Mouse (Mus musculus) brain, adult 2 months (tissue): ENCODE data around the gene Smg8.
A peak's percentile ranks its signal among the peaks of the same experiment; 100 is the strongest.
"Not testable (repeated sequence)": the region's sequence is repeated elsewhere in the genome, so short reads cannot be mapped to it uniquely, and the experiment has no call there.

Source experiments
- DNase-seq: peaks from one replicate; pipeline ENCODE4 v3.0.0; 2011; ENCODE audit warnings: low read depth, low spot score

The Smg8 gene

DNA sequence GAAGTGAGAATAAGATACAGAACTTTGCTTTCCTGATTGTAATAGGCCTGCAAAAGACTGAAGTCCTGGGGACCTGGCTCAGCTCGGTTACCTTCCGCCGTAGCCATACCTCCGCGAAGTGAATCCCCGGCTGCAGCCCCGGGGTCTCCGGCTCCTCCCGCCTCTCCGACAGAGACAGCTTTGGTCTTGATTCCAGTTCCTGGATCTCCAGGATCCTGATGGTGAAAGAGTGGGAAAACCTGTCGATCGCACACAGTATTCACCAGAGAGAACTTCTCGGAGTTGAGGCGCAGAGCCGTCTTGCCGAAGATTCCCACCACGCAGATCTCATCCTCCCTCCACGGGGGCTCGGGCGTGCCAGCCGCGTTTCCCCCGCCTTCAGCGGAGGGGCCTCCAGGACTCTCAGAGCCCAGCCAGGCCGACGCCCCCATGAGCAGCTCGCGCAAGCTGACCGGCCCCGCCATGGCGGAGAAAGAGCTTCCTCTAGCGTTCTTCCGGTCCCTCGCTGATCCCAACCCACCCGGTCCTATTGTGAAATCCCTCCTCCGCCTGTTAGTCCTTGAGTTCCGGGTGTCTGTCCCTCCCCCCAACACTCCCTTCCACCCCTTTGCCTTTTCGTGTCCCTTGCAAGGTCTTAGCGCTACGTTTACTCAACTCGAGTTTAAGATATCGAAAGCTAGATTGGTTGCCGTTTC lies at the start of gene Smg8:
Gene Smg8 (minus strand): TSS at position 485 of the 695 bp plus-strand sequence.
- peak; percentile 95 for DNase-seq

DNA sequence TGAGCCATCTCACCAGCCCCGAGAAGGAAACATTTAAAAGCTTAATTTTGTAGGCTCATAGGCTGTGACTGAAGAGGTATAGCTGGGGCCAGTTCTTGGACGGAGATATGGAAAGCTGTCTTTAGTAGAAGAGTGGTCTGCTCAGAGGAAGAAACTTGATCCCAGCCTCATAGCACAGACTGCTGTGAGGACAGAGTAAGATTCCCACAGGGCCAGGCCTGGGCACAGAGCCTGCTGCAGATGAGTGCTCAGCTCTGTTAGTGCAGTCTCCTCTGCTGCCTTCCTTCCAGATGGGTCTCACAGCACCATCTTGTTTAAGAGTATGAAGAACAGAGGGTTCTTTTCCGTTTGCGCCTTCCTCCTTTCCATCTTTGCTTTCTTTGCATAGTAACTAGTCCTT lies 49.7 kb upstream of the Smg8 start:
- peak; percentile 26 for DNase-seq

GRCm38 (mm10) chr11:87126824-87127816 lies 40.5 kb upstream of the Smg8 start, which contains the start of gene Trim37:
TSS of gene Trim37 (plus strand) at chr11:87127077.
- peak; percentile 96 for DNase-seq

DNA sequence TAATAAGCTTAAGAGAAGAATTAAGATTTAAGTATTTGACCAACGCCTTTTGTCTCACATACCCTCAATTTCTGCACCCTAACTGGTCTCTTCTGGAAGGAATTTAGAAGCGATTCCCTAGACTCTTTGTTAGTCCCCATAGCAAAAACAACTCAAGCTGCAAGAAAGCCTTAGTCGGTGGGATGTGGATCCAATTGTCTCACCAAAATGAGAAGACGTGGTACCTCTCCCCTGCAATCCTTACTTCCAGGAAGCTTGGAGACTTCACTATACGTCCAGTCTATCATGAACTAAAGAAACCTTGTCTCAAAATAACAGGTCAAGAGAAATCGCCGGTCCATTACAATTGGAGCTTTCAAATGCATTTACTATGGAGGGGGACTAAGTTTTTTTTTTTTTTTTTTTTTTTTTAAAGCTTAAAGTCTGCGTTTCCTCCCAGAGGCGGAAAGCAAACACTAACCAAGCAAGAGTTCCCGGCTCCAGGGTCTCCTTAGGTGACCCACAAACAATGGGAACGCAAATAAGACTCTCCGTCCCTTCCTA lies 39.8 kb upstream of the Smg8 start:
- no peak for DNase-seq

GRCm38 (mm10) chr11:87125562-87125961 lies 39.0 kb upstream of the Smg8 start:
- DNase-seq, result no peak

DNA sequence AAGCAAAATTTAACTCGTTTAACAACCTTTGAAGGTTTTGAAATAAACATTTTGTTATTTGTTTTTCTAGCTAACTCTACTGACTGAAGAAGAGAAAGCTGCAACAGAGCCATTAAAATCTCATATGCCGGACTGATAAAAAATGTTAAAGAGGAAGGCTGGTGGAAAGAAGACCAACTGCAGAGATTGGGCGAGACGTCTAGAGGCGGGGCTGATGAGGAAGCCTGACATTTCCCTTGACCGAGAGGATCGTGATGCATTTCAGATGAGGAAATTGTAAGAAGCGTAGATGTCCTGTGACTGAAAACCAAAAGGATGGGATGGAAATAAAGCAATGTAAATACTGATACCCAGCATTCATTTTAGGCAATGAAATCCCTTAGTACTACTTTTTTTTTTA lies 35.3 kb upstream of the Smg8 start:
- DNase-seq, result no peak

GRCm38 (mm10) chr11:87110172-87110909 lies 23.8 kb upstream of the Smg8 start:
- DNase-seq, result no peak

- peak; percentile 27 for DNase-seq
Observed at GRCm38 (mm10) chr11:87109519-87110171, 23.1 kb upstream of the Smg8 start.

DNA sequence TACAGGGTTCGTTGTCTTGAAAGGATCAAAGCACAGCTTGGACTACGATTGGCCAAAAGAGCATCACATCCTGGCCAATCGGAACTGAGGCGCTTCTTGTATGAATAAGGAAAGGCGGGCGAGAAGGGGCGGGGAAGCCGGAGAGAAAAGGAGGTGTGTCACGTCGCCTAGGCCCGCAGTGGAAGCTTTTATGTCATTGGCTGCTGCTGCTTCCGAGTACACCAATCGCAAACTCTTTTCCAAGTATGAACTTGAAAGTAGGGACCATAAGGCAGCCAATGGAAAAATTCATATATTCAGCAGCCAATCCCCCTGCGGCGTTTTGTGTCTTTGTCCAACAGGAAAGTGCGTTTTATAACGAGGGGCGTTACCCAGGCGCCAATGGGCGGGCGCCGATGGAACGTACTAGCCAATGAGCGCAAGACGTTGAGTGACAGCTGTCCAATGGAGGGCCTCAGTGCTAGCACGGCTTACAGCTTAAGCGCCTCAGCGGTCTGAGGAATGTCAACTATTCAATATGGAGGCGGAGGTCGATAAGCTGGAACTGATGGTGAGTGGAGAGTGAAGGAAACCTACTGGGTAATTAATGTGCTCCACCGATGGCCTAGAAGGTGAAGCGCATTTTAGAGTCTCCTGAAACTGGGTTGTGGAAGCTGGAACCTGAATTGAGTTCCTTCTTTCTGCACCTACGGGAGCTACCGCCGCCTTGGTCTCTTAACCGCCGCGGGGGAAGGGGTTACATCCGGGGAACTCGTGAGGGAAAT lies 22.4 kb upstream of the Smg8 start, which contains the start of gene Ska2:
Gene Ska2 (plus strand): TSS at position 480 of the 764 bp plus-strand sequence.
- DNase-seq, result peak; percentile 100

- DNase-seq, result no peak
Observed at GRCm38 (mm10) chr11:87108409-87108754, 21.8 kb upstream of the Smg8 start, which contains the start of gene Prr11. TSS of gene Prr11 (minus strand) at chr11:87108708.

GRCm38 (mm10) chr11:87087142-87087541 lies 568 bp upstream of the Smg8 start:
- DNase-seq, result no peak

DNA sequence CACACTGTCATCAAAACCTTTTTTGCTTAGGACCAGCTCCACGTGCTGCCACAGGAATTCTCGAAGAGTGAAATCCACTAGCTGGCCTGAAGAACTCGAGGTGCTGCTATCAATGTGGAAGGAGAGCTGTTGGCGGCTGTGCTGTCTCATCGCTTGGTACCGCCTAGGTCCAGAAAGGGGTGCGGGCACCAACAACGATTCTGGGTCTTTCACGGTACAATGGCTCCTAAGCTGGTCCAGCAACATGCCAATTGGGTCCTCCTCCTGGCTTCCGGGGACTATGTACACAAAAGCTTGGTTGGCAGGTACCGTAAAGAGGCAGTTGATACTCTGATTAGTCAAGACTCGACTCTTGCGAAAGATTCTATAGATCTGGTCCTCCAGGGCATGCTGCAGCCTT lies 1.1 kb downstream of the Smg8 start:
- no peak for DNase-seq

DNA sequence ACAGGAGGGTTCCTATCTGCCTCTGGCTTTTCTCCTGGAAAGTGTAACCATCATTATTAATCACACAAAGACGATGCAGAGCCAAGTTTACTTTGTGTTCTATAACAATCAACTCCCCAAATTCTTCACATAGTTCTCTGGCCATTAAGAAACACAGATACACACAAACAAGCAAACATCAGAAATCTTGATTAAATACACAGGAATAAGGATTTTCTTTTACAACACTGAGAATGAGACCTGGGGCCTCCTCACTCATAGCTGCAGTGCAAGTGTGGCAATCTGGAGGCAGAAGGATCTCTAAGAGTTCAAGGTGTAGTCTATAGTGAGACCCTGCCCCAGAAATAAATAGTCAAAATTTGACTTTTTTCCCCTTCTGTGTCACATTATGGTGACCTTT lies 2.9 kb downstream of the Smg8 start:
- DNase-seq, result no peak

DNA sequence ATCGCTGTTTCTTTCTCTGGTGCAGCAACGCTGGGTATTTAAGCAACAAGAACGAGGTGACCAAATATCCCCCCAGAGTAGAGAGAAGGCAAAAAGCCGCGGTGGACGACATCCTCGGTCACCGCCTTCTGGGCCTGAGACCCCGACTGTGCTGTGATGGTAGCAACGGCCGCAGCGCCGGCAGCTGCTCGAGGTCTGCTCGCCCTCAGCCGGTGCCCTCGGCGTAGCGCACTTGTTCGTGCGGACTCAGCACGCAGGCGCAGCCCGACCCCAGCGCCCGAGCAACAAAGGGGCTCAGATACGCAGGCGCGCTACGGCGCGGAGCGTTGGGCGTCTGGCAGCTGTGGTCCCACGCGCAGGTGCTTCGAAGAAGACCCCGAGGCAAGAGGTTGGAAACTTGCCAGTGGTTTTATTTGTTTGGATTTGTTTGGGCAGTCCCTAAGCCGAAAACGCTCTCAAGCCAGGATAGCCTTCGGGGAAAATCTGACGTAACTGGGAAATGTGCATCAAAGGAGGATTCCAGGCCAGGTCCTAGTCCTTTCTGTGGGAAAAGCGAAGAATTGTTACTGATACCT lies 12.6 kb downstream of the Smg8 start, which contains the start of gene Gdpd1:
Gene Gdpd1 (minus strand): TSS at position 197 of the 575 bp plus-strand sequence.
- peak; percentile 97 for DNase-seq

- peak; percentile 91 for DNase-seq
Observed at GRCm38 (mm10) chr11:87073343-87073865, 13.2 kb downstream of the Smg8 start.

GRCm38 (mm10) chr11:87062087-87062486 lies 24.5 kb downstream of the Smg8 start:
- DNase-seq, result no peak

GRCm38 (mm10) chr11:87060410-87060809 lies 26.2 kb downstream of the Smg8 start:
- no peak for DNase-seq

DNA sequence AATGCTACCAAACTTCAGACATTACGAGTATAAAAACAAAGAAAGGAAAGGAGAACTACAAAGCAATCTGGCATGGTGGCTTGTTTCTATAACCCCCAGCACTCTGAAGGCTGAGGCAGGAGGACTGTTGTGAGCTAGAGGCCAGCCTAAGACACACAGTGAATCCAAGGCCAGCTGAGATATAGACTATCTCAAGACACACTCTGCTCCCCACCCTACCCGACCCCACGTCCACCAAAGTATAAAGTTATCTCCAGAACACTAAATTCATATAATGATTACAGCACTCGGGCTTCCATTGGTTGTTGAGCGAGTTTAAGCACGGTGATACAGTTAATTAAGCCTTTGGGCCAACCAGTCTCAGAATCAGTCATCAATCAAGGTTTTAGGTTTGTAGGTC lies 30.3 kb downstream of the Smg8 start:
- no peak for DNase-seq

DNA sequence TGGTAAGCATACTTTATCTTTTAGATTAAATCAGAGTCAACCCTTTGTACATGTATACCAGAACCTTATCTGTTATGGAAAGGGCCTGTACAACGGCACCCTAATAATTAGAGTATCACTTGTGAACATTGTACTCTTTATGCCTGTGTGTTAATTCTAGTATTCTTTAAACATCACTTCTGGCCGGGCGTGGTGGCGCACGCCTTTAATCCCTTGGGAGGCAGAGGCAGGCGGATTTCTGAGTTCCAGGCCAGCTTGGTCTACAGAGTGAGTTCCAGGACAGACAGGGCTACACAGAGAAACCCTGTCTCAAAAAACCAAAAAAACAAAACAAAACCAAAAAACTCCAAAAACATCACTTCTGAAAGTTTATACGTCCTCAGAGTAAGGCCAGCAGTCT lies 37.7 kb downstream of the Smg8 start:
- DNase-seq, result not testable (repeated sequence)
